Mouse (Mus musculus) ES-Bruce4 (cell line): ENCODE results near the gene Vangl1.

Source experiments
- EP300 ChIP-seq: IDR thresholded peaks from 2 replicates; pipeline ENCODE4 v1.6.1; 2011; ENCODE audit warnings: low read depth, low read length; ENCODE audit not compliant: insufficient read depth
- POLR2A ChIP-seq: IDR thresholded peaks from one replicate; pipeline ENCODE4 v1.8.1; 2011; ENCODE audit warnings: low read length; ENCODE audit not compliant: insufficient read depth

GRCm38 (mm10) chr3:102188972-102189371 is 15.5 kb downstream of the Vangl1 start:
- TF ChIP-seq EP300 = no peak
- TF ChIP-seq POLR2A = no peak
